Mouse (Mus musculus): ENCODE results near the gene Dpp6. TPM values are rescaled to one million over a fixed set of nuclear protein-coding genes. Genes with fewer than 3 reads are reported as not detected.

Dpp6 gene
- polyA plus RNA-seq, 1 experiment from 2014 or later, result 0.51 TPM

GRCm38 (mm10) chr5:27717301-27717700 is 900.3 kb downstream of the Dpp6 start:
- Histone ChIP-seq H3K27ac (no peak overlapping the region), H3K4me3 (no peak overlapping the region), H3K4me1 (peaks cover 8% of the 10 kb centered on the region), H3K36me3 (no peaks in the 10 kb centered on the region), H3K9me3 (replicated peaks) (no peaks in the 10 kb centered on the region), H3K27me3 (ENCODE audit: low read depth, poor library complexity, severe bottlenecking) (no peaks in the 10 kb centered on the region)
- DNase-seq (ENCODE audit: low spot score), result no peak

- DNase-seq (ENCODE audit: low spot score), result no peak
- no peak overlapping the region for H3K4me3 ChIP-seq
- H3K36me3 ChIP-seq, result no peaks in the 10 kb centered on the region
- peaks cover 4% of the 10 kb centered on the region for H3K4me1 ChIP-seq
- no peaks in the 10 kb centered on the region for H3K27me3 ChIP-seq (ENCODE audit: low read depth, poor library complexity, severe bottlenecking)
- H3K9me3 ChIP-seq (replicated peaks), result no peaks in the 10 kb centered on the region
- 82% methylated on average over 2 of the region's 2 CpGs for WGBS
- H3K27ac ChIP-seq, result no peak overlapping the region
Measured at GRCm38 (mm10) chr5:27719311-27719710, 902.3 kb downstream of the Dpp6 start.

GRCm38 (mm10) chr5:27724460-27724859 is 907.5 kb downstream of the Dpp6 start:
- Histone ChIP-seq H3K9me3 (replicated peaks) (no peaks in the 10 kb centered on the region), H3K27ac (no peak overlapping the region), H3K4me1 (no peaks in the 10 kb centered on the region), H3K36me3 (no peaks in the 10 kb centered on the region), H3K4me3 (no peak overlapping the region), H3K27me3 (ENCODE audit: low read depth, poor library complexity, severe bottlenecking) (no peaks in the 10 kb centered on the region)
- 37% methylated on average over 2 of the region's 2 CpGs for WGBS
- DNase-seq (ENCODE audit: low spot score), result no peak

GRCm38 (mm10) chr5:27730666-27731065 is 913.7 kb downstream of the Dpp6 start:
- no peaks in the 10 kb centered on the region for H3K4me1 ChIP-seq
- 84% methylated on average over 5 of the region's 5 CpGs for WGBS
- H3K9me3 ChIP-seq (replicated peaks), result 0 out of 2 replicates have a peak, but pooled peaks cover 4% of the 10 kb centered on the region
- H3K27ac ChIP-seq, result no peak overlapping the region
- no peak overlapping the region for H3K4me3 ChIP-seq
- DNase-seq (ENCODE audit: low spot score), result no peak
- H3K27me3 ChIP-seq (ENCODE audit: low read depth, poor library complexity, severe bottlenecking), result no peaks in the 10 kb centered on the region
- H3K36me3 ChIP-seq, result no peaks in the 10 kb centered on the region

GRCm38 (mm10) chr5:27731392-27731791 is 914.4 kb downstream of the Dpp6 start:
- H3K27me3 ChIP-seq (ENCODE audit: low read depth, poor library complexity, severe bottlenecking), result no peaks in the 10 kb centered on the region
- no peak overlapping the region for H3K4me3 ChIP-seq
- H3K4me1 ChIP-seq, result no peaks in the 10 kb centered on the region
- no peak overlapping the region for H3K27ac ChIP-seq
- WGBS, result 76% methylated on average over 1 of the region's 1 CpGs
- DNase-seq (ENCODE audit: low spot score), result no peak
- H3K9me3 ChIP-seq (replicated peaks), result 0 out of 2 replicates have a peak, but pooled peaks cover 4% of the 10 kb centered on the region
- no peaks in the 10 kb centered on the region for H3K36me3 ChIP-seq

GRCm38 (mm10) chr5:27732288-27732868 is 915.4 kb downstream of the Dpp6 start:
- no peak overlapping the region for H3K4me3 ChIP-seq
- no peaks in the 10 kb centered on the region for H3K27me3 ChIP-seq (ENCODE audit: low read depth, poor library complexity, severe bottlenecking)
- H3K36me3 ChIP-seq, result no peaks in the 10 kb centered on the region
- H3K4me1 ChIP-seq, result no peaks in the 10 kb centered on the region
- 0 out of 2 replicates have a peak, but pooled peaks cover 4% of the 10 kb centered on the region for H3K9me3 ChIP-seq (replicated peaks)
- DNase-seq (ENCODE audit: low spot score), result no peak
- H3K27ac ChIP-seq, result no peak overlapping the region
- WGBS, result 85% methylated on average over 5 of the region's 5 CpGs

DNA sequence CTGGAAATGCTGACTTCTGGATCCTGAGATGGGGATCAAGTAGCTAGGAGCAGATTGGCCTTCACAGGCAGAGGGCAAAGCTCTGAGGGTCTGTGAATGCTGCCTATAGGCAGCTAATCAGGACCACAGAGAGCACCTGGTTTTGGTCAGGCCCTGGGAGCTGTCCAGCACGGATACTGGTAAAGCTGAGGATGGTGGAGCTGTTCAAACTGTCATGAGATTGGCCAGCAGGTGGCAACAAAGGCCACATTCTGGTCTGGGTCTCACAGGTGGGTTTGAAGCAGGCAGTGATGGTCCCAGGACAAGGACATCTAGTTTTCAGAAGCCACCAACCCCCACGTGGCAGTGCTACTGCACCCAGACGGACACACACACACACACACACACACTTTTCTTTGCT is 920.2 kb downstream of the Dpp6 start:
- DNase-seq (ENCODE audit: low spot score), result peak; percentile 89
- no peak overlapping the region for H3K27ac ChIP-seq
- no peaks in the 10 kb centered on the region for H3K27me3 ChIP-seq (ENCODE audit: low read depth, poor library complexity, severe bottlenecking)
- WGBS, result 14% methylated on average over 3 of the region's 3 CpGs
- H3K9me3 ChIP-seq (replicated peaks), result 0 out of 2 replicates have a peak, but pooled peaks cover 4% of the 10 kb centered on the region
- H3K4me3 ChIP-seq, result no peak overlapping the region
- H3K36me3 ChIP-seq, result peaks cover 24% of the 10 kb centered on the region
- H3K4me1 ChIP-seq, result no peaks in the 10 kb centered on the region

DNA sequence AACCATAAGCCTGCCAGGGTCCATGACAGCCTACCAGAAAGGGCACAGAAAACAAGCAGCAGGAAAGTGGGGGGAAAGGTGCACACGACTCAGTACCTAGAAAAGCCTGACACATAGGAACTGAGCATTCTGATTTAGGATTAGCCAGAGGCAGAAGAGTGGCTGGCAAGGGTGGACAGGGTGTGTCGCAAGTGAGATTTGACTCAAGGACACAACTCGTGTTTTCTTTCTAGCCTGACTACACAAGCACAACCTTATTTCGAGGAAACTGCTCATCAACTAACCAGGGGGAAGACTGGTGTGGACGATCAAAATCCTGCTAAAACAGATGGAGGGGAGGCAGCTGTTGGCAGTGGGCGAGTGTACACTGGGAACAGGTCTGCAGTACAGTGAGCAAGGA is 922.2 kb downstream of the Dpp6 start:
- Histone ChIP-seq H3K27me3 (ENCODE audit: low read depth, poor library complexity, severe bottlenecking) (no peaks in the 10 kb centered on the region), H3K36me3 (peaks cover 44% of the 10 kb centered on the region), H3K9me3 (replicated peaks) (0 out of 2 replicates have a peak, but pooled peaks cover 4% of the 10 kb centered on the region), H3K4me3 (no peak overlapping the region), H3K4me1 (no peaks in the 10 kb centered on the region), H3K27ac (no peak overlapping the region)
- no peak for DNase-seq (ENCODE audit: low spot score)
- WGBS, result 84% methylated on average over 6 of the region's 6 CpGs

- no peak overlapping the region for H3K27ac ChIP-seq
- no peaks in the 10 kb centered on the region for H3K9me3 ChIP-seq (replicated peaks)
- no peak overlapping the region for H3K4me3 ChIP-seq
- H3K27me3 ChIP-seq (ENCODE audit: low read depth, poor library complexity, severe bottlenecking), result no peaks in the 10 kb centered on the region
- H3K36me3 ChIP-seq, result peaks cover 95% of the 10 kb centered on the region
- WGBS, result 93% methylated on average over 1 of the region's 1 CpGs
- H3K4me1 ChIP-seq, result no peaks in the 10 kb centered on the region
- DNase-seq (ENCODE audit: low spot score), result no peak
Measured at GRCm38 (mm10) chr5:27744944-27745343, 927.9 kb downstream of the Dpp6 start.

DNA sequence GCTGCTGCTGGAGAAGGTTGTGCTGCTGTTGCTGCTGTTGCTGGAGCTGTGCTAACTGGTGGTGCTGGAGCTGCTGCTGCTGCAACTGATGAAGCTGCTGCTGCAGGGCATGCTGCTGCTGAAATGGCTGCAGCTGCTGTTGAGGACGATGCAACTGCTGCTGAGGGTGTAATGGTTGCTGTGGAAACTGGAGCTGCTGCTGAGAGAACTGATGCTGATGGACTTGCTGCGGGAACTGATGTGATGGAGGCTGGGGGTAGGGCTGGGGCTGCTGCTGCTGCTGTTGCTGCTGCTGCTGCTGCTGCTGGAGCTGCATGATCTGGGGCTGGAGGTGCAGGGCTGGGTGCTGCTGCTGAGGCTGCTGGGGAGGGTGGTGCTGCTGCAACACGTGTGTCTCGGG is 948.8 kb downstream of the Dpp6 start:
- H3K9me3 ChIP-seq (replicated peaks), result no peaks in the 10 kb centered on the region
- H3K36me3 ChIP-seq, result peaks cover 99% of the 10 kb centered on the region
- DNase-seq (ENCODE audit: low spot score), result no peak
- no peaks in the 10 kb centered on the region for H3K27me3 ChIP-seq (ENCODE audit: low read depth, poor library complexity, severe bottlenecking)
- no peak overlapping the region for H3K27ac ChIP-seq
- no peaks in the 10 kb centered on the region for H3K4me1 ChIP-seq
- 88% methylated on average over 4 of the region's 4 CpGs for WGBS
- H3K4me3 ChIP-seq, result no peak overlapping the region

- H3K4me3 ChIP-seq, result no peak overlapping the region
- no peak overlapping the region for H3K27ac ChIP-seq
- no peaks in the 10 kb centered on the region for H3K27me3 ChIP-seq (ENCODE audit: low read depth, poor library complexity, severe bottlenecking)
- 91% methylated on average over 5 of the region's 5 CpGs for WGBS
- DNase-seq (ENCODE audit: low spot score), result no peak
- peaks cover 99% of the 10 kb centered on the region for H3K36me3 ChIP-seq
- no peaks in the 10 kb centered on the region for H3K9me3 ChIP-seq (replicated peaks)
- H3K4me1 ChIP-seq, result no peaks in the 10 kb centered on the region
Measured at GRCm38 (mm10) chr5:27767948-27768347, 950.9 kb downstream of the Dpp6 start.

All from limb, embryonic 10.5 days (tissue).